Mouse (Mus musculus) cortical plate, adult 2 months (tissue): Measurements from ENCODE around the gene Vmp1.

Source experiments
- CTCF ChIP-seq: fragments of 200-500 bp; IDR thresholded peaks from 2 replicates; pipeline ENCODE4 v1.5.1; 2011; ENCODE audit warnings: mild to moderate bottlenecking, control low read depth, low read length; ENCODE audit not compliant: insufficient read depth; ENCODE audit errors: extremely low read depth
- POLR2A ChIP-seq: fragments of 200-500 bp; IDR thresholded peaks from 2 replicates; pipeline ENCODE4 v1.6.1; 2011; ENCODE audit warnings: mild to moderate bottlenecking, low read length, control low read depth; ENCODE audit not compliant: insufficient read depth; ENCODE audit errors: extremely low read depth

- no peak for TF ChIP-seq CTCF
- no peak for TF ChIP-seq POLR2A
These were observed 34.7 kb upstream of the Vmp1 start for GRCm38 (mm10) chr11:86718369-86718768.
